Mouse (Mus musculus): ENCODE measurements around the gene Myo1d.
"Not testable (repeated sequence)": the region's sequence is repeated elsewhere in the genome, so short reads cannot be mapped to it uniquely, and the experiment has no call there.

The Myo1d gene

GRCm38 (mm10) chr11:80477341-80478199 is 302.3 kb downstream of the Myo1d start:
- DNase-seq, result no peak

- DNase-seq, result peak; percentile 95
These were observed 303.3 kb downstream of the Myo1d start, which contains the start of gene Cdk5r1 for GRCm38 (mm10) chr11:80476222-80477189. TSS of gene Cdk5r1 (plus strand) at chr11:80477023.

GRCm38 (mm10) chr11:80475544-80475943 is 304.3 kb downstream of the Myo1d start:
- no peak for DNase-seq

- no peak for DNase-seq
These were observed 305.0 kb downstream of the Myo1d start for GRCm38 (mm10) chr11:80474846-80475245.

DNA sequence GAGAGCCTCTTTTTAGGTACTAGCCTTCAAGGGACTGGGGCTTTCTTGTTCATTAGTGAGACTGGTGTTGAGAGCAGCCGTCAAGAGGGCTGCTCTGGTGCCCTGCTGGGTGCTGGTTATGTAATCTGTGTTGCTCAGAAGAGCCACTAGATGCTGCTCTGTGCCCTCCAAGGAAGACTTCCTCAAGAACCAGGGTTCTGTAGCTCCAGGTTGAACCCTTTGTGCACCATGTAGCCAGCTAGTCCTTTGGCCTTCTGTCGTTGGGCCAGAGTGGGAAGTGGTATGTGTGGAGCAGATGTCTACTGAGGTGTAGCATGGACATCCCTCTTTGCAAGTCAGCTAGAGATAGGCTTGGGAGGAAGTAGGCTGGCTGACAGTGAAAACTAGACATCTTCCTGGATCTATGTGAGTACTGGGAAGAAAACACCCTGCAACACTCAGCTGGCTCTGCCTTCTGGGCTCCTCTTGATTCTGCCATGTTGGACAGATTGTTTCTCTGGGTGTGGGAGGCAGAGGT is 305.6 kb downstream of the Myo1d start:
- no peak for DNase-seq

DNA sequence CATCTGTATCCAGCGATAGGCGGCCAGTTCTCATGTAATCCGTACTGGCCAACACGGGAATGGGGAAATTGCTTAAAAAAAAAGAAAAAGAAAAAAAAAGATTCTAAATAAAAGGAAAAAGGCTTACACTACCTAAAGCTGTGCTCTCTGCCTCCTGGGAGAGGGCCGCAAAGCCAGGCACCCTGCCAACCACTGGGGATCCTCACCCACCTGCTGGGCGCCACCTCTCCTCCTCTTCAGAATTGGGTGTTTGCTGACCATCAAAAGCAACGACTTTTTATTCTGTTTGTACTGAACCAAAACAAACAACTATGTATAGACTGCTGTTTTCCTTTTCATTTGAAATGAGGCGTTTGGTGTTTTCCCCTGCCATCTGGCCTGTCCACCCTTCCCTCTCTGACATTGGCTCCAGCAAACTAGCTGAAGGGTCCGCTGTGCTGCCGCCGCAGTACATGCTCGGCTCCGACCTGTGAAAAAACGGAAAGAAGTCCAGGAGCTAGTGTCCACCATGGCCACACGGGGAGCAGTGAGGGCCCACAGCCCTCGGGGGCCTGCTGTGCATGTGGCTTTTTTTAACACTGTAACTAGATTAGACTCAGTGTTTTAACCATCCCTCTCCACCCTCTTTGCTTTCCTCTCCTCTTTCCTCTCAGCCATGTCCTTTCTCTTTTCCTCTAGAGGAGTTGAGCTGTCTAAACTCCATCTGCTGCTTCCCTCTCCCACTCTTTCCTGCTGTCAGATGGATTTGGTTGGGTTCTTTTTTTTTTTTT is 307.8 kb downstream of the Myo1d start:
- DNase-seq, result no peak

GRCm38 (mm10) chr11:80463605-80464130 is 316.2 kb downstream of the Myo1d start:
- DNase-seq, result not testable (repeated sequence)

GRCm38 (mm10) chr11:80453198-80453597 is 326.6 kb downstream of the Myo1d start:
- no peak for DNase-seq

DNA sequence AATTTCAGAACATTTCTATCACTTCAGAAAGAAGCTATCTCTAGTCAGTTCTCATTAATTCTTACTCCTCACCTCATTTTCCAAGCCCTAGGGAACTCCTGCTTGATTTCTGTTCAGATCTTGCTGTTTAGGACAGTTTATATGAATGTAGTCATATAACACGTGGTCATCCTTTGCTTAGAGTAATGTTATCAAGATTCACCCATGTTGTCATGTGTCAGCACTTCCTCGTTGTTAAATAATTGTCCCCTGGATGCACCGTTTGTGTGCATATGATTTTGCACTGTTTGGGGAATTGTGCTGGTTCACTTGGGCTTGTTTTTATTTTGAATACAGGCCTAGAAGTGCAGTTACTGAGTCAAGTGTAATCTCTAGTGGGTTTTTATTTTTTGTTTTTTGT is 327.6 kb downstream of the Myo1d start:
- no peak for DNase-seq

DNA sequence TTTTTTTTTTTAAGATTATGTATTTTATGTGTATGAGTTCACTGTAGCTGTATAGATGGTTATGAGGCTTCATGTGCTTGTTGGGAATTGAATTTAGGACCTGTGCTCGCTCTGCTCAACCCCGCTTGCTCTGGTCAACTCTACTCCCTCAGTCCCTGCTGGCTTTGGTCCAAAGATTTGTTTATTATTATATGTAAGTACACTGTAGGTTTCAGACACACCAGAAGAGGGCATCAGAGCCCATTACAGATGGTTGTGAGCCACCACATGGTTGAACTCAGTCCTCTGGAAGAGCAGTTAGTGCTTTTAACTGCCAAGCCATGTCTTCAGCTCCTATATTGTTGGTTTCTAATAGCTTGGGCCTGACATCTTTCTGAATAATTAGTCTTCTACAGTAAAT is 330.0 kb downstream of the Myo1d start:
- DNase-seq, result no peak

DNA sequence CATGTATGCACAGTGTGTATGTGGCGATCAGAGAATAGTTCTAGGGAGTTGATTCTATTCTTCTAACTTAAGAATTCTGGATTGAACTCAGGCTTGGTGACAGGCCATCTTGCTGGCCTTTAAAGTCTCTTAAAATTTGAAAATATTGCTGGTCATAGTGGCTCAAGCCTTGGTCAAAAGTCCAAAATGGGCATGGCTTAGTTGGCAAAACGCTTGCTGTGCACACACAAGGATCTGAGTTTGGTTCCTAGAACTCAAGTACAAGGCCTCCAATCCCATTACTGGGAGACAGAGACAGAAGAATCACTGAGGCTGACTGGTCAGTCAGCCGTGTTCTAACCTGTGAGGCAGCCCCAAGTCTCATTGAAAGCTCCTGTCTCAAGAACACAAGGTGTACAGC is 332.9 kb downstream of the Myo1d start:
- no peak for DNase-seq
